Mouse (Mus musculus) ES-Bruce4 (cell line): ENCODE data around the gene Ear6. TPM values are rescaled to one million over a fixed set of nuclear protein-coding genes. Genes with fewer than 3 reads are reported as not detected.
"Not testable (repeated sequence)": the region's sequence is repeated elsewhere in the genome, so short reads cannot be mapped to it uniquely, and the experiment has no call there.

ENCODE experiments used
- H3K27ac ChIP-seq: 2 replicates; pipeline ENCODE4 v1.5.1; 2012; ENCODE audit warnings: low read length, inconsistent platforms; ENCODE audit not compliant: insufficient read depth
- H3K27me3 ChIP-seq: 2 replicates; pipeline ENCODE4 v1.6.1; 2012; ENCODE audit warnings: mild to moderate bottlenecking, low read length, inconsistent platforms; ENCODE audit not compliant: control insufficient read depth, poor library complexity, insufficient read depth, severe bottlenecking
- H3K36me3 ChIP-seq: 2 replicates; pipeline ENCODE4 v1.6.1; 2012; ENCODE audit warnings: inconsistent platforms, mild to moderate bottlenecking, low read length, moderate library complexity; ENCODE audit not compliant: control insufficient read depth, poor library complexity, insufficient read depth, severe bottlenecking
- H3K4me1 ChIP-seq: one replicate; pipeline ENCODE4 v1.8.1; 2011; ENCODE audit warnings: low read length; ENCODE audit not compliant: control insufficient read depth, insufficient read depth
- H3K4me3 ChIP-seq: 2 replicates; pipeline ENCODE4 v1.5.1; 2011; ENCODE audit warnings: low read depth, mild to moderate bottlenecking, low read length
- H3K9ac ChIP-seq: 2 replicates; pipeline ENCODE4 v1.6.1; 2012; ENCODE audit warnings: low read depth, mild to moderate bottlenecking, inconsistent platforms; ENCODE audit not compliant: poor library complexity, severe bottlenecking
- H3K9me3 ChIP-seq: replicated peaks from 2 replicates; pipeline ENCODE4 v1.6.1; 2012; ENCODE audit warnings: mild to moderate bottlenecking, low read length, inconsistent platforms; ENCODE audit not compliant: control insufficient read depth, poor library complexity, insufficient read depth, severe bottlenecking
- CTCF ChIP-seq: IDR thresholded peaks from one replicate; pipeline ENCODE4 v1.8.1; 2011; ENCODE audit warnings: low read depth, low read length
- EP300 ChIP-seq: IDR thresholded peaks from 2 replicates; pipeline ENCODE4 v1.6.1; 2011; ENCODE audit warnings: low read depth, low read length; ENCODE audit not compliant: insufficient read depth
- POLR2A ChIP-seq: IDR thresholded peaks from one replicate; pipeline ENCODE4 v1.8.1; 2011; ENCODE audit warnings: low read length; ENCODE audit not compliant: insufficient read depth
- polyA plus RNA-seq: library from polyadenylated mRNA; stranded (reverse); fragments of >200 nt; gene quantifications from 2 replicates; pipeline ENCODE4 v1.2.4, GENCODE M21; 2011; ENCODE audit warnings: low read depth; ENCODE audit not compliant: missing spikeins, insufficient read depth, insufficient read length

Ear6 gene
- polyA plus RNA-seq, 1 experiment, result not detected

GRCm38 (mm10) chr14:51843882-51844281, 9.6 kb upstream of the Ear6 start:
- H3K4me3 ChIP-seq, result no peak overlapping the region
- no peaks in the 10 kb centered on the region for H3K27me3 ChIP-seq
- H3K4me1 ChIP-seq, result no peaks in the 10 kb centered on the region
- H3K9me3 ChIP-seq, result no peaks in the 10 kb centered on the region
- H3K36me3 ChIP-seq, result no peaks in the 10 kb centered on the region
- H3K27ac ChIP-seq, result no peak overlapping the region
- H3K9ac ChIP-seq, result no peak overlapping the region
- TF ChIP-seq POLR2A, result no peak
- no peak for TF ChIP-seq CTCF
- no peak for TF ChIP-seq EP300

DNA sequence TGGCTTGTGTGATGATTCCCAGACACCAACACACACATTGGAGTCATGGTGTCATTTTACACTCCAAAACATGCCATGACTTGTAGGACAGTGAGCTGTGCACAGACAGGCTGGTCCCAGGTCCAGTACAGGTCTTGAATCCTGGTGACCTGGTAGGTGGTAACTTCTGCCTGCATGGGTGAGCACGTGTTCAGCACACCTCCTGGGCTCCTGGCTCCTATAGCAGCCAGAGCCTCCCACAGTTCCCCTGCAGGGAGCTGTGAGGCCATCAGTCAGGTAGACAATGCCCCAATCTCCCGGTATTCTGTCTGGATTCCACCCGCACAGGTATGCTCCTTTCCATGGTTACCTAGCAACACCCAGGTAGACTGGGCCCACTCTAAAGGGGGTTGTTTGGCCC, 6.9 kb upstream of the Ear6 start:
- no peak overlapping the region for H3K4me3 ChIP-seq
- H3K9me3 ChIP-seq, result no peaks in the 10 kb centered on the region
- no peak overlapping the region for H3K27ac ChIP-seq
- no peaks in the 10 kb centered on the region for H3K4me1 ChIP-seq
- no peak for TF ChIP-seq CTCF
- no peaks in the 10 kb centered on the region for H3K27me3 ChIP-seq
- no peaks in the 10 kb centered on the region for H3K36me3 ChIP-seq
- H3K9ac ChIP-seq, result no peak overlapping the region

DNA sequence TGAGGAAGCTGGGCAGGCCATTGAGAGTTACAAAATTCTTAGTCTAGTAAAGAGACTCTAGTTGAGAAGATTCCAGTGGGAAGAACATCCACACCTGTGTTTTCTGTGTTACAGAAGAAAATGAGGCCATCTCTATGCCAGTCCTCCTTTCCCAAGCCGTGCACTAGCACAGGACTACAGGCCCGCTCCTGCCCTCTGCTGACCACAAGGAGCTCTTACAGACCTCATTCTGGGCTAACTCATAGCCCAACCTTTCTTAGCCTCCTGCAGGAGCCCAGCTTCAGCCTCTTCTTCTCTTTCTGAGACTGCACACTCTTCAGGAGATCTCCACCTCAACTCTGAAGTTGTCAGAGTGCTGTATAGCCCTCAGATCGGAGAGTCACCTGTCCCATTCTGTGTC, 2.5 kb upstream of the Ear6 start:
- not testable (repeated sequence) for H3K27me3 ChIP-seq, H3K4me1 ChIP-seq, H3K4me3 ChIP-seq, H3K36me3 ChIP-seq, H3K9ac ChIP-seq, H3K27ac ChIP-seq, H3K9me3 ChIP-seq
- peak; percentile 57 for TF ChIP-seq CTCF

DNA sequence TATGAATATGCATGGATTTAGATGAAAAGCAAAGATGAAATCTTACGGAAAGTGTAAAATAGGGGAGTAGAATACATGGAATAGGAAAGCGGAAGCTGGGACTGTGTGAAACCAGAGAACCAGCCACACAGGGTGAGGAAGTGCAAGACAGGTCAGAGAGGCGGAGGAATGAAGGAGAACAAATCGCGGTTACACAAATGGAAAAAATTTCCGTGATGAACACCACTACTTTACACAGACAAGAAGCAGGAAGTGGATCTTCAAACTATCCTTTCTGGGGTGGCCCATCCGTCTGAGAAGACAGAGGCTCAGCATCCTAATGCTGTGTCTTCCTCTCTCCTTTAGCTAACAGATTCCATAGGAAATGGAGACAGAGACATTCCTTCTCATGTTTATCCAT, 1.8 kb downstream of the Ear6 start:
- H3K9ac ChIP-seq, H3K27me3 ChIP-seq, H3K36me3 ChIP-seq, H3K9me3 ChIP-seq, H3K4me3 ChIP-seq, H3K27ac ChIP-seq, H3K4me1 ChIP-seq: not testable (repeated sequence)

DNA sequence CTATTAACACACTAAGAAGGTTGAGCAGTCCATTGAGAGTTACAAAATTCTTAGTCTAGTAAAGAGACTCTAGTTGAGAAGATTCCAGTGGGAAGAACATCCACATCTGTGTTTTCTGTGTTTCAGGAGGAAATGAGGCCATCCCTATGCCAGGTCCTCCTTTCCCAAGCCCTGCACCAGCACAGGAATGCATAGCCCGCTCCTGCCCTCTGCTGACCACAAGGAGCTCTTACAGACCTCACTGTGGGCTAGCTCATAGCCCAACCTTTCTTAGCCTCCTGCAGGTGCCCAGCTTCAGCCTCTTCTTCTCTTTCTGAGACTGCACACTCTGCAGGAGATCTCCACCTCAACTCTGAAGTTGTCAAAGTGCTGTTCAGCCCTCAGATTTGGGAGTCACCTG, 10.1 kb downstream of the Ear6 start:
- H3K4me3 ChIP-seq, H3K27me3 ChIP-seq, H3K9me3 ChIP-seq, H3K27ac ChIP-seq, H3K36me3 ChIP-seq, H3K9ac ChIP-seq, H3K4me1 ChIP-seq: not testable (repeated sequence)
- TF ChIP-seq CTCF, result peak; percentile 63

DNA sequence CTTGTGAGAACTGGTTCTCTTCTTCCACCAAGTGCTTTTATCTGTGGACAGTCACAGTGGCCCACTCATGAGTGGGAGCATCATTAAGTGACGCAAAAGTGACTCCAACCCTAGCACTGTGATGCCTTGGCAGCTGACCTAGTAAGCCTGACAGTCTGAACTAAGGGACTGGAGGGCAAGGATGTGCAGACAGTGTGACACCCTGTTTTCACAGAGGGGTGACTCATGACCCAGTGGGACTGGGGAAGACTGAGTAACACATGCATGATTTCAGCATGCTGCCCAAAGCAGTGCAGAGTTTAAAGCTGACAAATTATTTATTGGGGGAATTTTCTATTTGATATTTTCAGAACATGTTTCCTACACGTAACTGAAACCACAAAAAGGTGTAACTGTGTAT, 17.3 kb downstream of the Ear6 start:
- no peak for TF ChIP-seq CTCF
- no peak for TF ChIP-seq EP300
- no peak for TF ChIP-seq POLR2A
- Histone ChIP-seq H3K36me3 (no peaks in the 10 kb centered on the region), H3K9ac (no peak overlapping the region), H3K4me1 (no peaks in the 10 kb centered on the region), H3K9me3 (no peaks in the 10 kb centered on the region), H3K27me3 (no peaks in the 10 kb centered on the region), H3K27ac (no peak overlapping the region), H3K4me3 (no peak overlapping the region)

- H3K4me3 ChIP-seq, result no peak overlapping the region
- H3K4me1 ChIP-seq, result no peaks in the 10 kb centered on the region
- TF ChIP-seq EP300 (no peak), POLR2A (no peak), CTCF (no peak)
- H3K9me3 ChIP-seq, result no peaks in the 10 kb centered on the region
- no peaks in the 10 kb centered on the region for H3K36me3 ChIP-seq
- H3K9ac ChIP-seq, result no peak overlapping the region
- H3K27me3 ChIP-seq, result no peaks in the 10 kb centered on the region
- H3K27ac ChIP-seq, result no peak overlapping the region
Observed at GRCm38 (mm10) chr14:51871741-51872140, 18.2 kb downstream of the Ear6 start.
